Mouse (Mus musculus): Measurements from ENCODE around the gene Coa4.

GRCm38 (mm10) chr7:100496791-100497190 is 40.1 kb upstream of the Coa4 start:
- TF ChIP-seq POLR2A (IDR thresholded peaks at IDR 0.05; ENCODE audit: borderline replicate concordance, insufficient read depth, low read length) (no peak), CTCF (IDR thresholded peaks at IDR 0.05; ENCODE audit: borderline replicate concordance, insufficient read depth, low read depth, low read length) (no peak)
